Mouse (Mus musculus): ENCODE measurements around the gene Hist1h2ak.
"Not testable (repeated sequence)": the region's sequence is repeated elsewhere in the genome, so short reads cannot be mapped to it uniquely, and the experiment has no call there.

The Hist1h2ak gene

DNA sequence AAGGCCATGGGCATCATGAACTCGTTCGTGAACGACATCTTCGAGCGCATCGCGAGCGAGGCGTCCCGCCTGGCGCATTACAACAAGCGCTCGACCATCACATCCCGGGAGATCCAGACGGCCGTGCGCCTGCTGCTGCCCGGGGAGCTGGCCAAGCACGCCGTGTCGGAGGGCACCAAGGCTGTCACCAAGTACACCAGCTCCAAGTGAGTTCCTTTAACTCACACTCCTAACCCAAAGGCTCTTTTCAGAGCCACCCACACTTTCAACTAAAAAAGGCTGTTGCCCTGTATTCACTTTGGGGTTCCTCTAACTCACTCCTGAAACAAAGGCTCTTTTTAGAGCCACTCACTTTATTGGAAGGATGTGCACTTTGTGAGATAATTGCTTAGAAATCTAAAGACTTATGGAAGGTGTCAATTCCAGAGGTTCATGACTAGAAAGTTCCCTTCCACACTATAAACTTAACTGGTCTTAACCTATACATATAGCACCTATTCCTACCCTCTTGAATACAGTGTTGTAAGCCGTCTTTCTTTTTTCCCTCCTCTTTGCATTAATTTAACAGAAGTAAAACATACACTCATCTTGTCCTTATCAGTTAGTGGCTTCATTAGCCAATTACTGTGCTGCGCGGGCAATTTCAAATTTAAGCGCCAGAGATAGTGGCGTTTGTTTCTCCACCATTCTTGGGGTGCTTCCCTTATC, 821 bp upstream of the Hist1h2ak start:
- not testable (repeated sequence) for DNase-seq

DNA sequence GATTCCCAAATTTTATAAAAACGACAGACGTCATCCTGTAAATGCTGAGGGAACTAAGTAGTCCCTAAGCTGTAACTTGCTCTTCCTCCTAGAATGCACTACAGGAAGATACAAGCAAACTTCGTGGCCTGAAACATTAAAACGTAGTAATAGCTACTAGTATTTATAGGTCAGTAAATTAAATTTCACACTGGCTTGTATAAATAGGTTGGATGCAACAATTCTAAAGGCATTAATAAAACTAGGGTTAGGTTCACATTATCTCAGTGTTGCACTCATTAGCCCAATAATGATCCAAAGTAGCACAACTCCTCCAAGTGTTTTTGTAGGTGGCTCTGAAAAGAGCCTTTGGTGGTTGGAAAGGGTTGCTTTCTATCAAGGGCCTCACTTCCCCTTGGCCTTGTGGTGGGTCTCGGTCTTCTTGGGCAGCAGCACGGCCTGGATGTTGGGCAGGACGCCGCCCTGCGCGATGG, 540 bp downstream of the Hist1h2ak start:
- DNase-seq, result no peak

- no peak for DNase-seq
These were observed 1.3 kb downstream of the Hist1h2ak start for GRCm38 (mm10) chr13:21752356-21752755.

DNA sequence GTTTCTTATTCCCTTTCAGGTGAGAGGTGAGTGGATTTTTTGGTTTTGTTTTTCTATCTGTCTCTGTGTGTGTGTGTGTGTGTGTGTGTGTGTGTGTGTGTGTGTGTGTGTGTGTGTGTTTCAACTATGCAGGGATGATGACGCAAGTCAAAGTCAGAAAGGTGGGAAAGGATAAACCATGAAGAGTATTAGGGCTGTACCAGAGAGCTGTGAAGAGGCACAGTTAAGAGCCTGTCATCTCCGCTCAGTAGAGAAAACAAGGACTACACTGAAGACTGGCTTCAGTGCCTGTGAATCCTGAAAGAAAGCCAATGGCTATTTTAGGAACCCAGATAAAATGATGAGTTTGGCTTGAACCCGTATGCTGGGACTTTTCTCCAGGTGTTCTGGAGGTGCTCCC, 1.8 kb downstream of the Hist1h2ak start:
- DNase-seq, result no peak

DNA sequence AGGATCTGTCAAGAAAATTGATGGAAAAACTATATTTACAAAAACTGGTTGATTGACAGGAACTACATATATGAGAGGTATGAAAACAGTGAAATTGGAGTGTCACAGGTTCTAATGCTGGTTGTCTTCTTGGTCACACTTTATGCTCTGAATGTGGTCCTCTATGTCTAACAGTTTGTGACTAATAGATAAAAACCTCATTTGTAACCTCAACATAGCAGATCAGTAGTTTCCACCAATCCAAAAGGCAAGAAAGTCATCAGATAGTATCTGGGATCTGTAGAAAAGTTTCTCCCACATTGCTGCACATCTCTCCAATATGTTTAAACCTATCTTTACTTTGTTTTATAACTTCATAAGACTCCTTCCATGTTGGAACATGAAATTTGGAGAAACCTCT, 2.2 kb downstream of the Hist1h2ak start:
- DNase-seq, result no peak

DNA sequence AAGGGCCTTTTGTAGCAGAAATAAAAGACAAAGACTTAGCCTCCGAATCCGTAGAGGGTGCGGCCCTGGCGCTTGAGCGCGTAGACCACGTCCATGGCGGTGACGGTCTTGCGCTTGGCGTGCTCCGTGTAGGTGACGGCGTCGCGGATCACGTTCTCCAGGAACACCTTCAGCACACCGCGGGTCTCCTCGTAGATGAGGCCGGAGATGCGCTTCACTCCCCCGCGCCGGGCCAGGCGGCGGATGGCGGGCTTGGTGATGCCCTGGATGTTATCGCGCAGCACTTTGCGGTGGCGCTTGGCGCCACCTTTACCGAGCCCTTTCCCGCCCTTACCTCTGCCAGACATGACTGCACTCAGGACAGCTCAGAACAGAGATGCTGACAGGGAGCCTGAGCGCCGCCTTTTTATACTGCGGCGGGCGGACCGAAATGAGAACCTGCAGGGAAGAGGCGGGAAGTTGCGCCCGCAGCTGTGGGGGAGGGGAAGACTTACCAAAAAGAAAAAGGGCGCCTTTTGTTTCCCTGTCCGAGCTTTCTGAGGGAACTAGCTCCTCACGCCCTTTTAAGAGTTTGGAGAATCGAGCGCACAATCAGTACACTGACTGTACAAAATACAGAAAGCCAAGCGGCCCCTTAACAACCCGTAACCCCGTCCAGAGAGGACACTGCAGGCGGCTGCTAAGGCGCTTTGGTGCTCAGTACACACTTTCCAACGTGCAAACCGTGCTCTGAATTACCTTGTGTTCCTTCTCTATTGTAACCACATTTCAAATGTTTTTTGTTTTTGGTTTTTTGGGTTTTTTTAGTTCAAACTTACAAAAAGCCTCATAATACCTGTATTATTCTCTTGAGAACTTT, 3.2 kb downstream of the Hist1h2ak start, which contains the start of gene Hist1h4k:
Gene Hist1h4k, minus strand, starts transcription at position 347 of the 859 bp plus-strand sequence.
- peak; percentile 92 for DNase-seq

DNA sequence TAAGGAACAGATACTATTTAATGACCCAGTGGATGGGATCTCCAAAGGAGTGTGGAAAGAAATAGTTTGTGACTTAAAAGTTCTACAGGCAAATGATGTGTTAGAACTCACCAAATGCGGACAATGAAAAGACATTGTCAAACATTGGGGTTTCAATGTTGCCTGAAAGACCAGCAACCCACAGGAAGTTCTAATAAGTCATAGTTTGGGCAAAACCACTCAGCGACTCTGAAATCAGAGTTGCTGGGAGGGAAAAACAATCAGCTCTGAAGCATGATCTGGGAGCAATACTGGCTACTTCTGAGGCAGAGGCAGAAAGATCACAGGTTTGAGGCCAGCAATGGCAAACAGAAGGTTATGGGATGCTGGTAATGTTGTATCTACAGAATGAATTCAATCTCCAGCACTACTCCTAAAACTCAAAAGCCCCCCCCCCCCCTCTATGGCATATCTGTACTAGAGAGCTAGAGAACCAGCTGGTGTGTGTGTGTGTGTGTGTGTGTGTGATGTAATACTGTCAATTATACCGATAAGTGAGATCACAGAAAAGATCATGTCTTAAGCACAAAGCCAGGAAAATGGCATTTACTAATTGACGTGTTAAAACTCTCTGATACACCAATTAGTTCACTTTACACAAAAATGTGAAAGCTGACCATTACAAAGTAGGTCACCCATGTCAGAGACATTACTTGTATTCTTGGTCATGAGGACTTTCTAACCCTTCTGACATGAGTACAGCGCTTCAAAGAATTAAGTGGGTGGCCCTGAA, 4.1 kb downstream of the Hist1h2ak start:
- no peak for DNase-seq

GRCm38 (mm10) chr13:21745006-21745405, 8.6 kb downstream of the Hist1h2ak start:
- no peak for DNase-seq

DNA sequence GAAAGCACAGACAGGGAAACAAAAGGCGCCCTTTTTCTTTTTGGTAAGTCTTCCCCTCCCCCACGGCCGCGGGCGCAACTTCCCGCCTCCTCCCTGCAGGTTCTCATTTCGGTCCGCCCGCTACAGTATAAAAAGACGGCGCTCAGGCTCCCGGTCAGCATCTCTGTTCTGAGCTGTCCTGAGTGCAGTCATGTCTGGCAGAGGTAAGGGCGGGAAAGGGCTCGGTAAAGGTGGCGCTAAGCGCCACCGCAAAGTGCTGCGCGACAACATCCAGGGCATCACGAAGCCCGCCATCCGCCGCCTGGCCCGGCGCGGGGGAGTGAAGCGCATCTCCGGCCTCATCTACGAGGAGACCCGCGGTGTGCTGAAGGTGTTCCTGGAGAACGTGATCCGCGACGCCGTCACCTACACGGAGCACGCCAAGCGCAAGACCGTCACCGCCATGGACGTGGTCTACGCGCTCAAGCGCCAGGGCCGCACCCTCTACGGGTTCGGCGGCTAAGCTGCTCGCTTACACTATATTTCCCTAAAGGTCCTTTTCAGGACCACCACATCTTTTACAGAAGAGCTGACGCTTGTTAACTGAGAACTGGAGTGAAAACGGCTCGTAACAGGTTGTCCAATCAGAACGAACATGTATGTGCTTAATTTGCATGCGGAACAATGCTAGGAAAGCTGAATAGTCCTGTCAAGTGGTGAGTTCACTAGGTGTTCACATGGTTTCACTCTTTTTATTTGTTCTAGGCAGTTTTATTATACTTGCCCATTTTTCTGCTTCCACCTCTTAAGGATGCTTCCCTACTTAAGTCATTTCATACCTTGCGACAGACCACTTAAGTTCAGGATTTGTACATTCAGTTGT, 18.5 kb downstream of the Hist1h2ak start, which contains the start of gene Hist1h4j:
Gene Hist1h4j, plus strand, starts transcription at position 159 of the 862 bp plus-strand sequence.
- peak; percentile 74 for DNase-seq

- peak; percentile 71 for DNase-seq
These were observed 19.4 kb downstream of the Hist1h2ak start for GRCm38 (mm10) chr13:21734010-21734905.

- DNase-seq, result no peak
These were observed 20.2 kb downstream of the Hist1h2ak start for GRCm38 (mm10) chr13:21733466-21733865.

GRCm38 (mm10) chr13:21729544-21729943, 24.1 kb downstream of the Hist1h2ak start:
- DNase-seq, result no peak

DNA sequence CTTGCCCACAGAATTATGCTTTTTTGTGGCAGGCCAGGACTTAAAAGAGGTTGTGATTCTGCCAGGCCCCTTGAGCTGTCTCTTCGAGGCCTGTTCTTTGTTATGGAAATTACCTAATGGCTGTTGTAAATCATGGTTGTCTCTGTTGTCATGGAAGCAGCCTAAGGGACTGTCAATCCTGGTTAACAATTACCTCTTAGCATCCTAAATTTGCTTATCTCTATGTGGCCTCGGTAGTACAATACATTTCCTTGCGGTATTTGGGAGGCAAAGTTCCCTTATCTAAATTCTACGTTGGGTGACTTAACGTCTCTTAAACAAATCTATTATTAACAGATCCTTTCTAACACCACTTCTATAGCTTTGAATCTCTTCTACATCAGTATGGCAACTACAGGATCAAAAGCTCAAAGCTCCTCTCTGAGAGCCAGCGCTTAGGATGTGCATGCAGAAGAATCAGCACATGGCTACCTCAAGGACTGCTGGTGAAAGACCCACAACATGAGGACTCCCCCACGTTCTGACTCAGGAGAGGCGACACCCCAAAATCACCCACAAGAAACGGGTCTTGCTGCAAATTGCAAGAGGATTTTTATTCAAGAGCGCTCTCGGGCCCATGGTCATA, 25.6 kb downstream of the Hist1h2ak start:
- no peak for DNase-seq

- no peak for DNase-seq
These were observed 30.4 kb downstream of the Hist1h2ak start for GRCm38 (mm10) chr13:21722993-21723836.

DNA sequence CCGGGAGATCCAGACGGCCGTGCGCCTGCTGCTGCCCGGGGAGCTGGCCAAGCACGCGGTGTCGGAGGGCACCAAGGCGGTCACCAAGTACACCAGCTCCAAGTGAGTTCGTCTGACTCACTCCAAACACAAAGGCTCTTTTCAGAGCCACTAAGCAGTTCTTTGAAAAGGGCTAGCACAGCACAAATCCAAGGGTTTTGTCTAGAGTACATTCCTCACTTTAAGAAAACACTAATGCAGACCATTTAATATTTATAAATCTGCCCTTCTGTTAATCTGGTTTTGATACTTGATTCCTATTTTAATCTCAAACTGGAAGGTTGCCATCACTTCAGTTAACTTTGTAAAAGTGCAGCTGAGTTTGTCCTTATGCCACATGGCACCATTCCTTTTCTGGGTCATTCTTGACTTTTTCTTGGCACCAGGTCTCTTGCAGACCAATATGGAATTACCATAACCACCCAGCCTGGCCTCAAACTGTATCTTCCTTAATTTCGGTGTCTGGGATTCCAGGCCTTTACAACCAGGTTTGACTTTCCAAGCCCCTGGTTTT, 31.2 kb downstream of the Hist1h2ak start:
- no peak for DNase-seq

GRCm38 (mm10) chr13:21721757-21722372, 31.8 kb downstream of the Hist1h2ak start, which contains the start of gene Hist1h2bm:
TSS of gene Hist1h2bm (plus strand) at chr13:21722044.
- DNase-seq, result peak; percentile 64

GRCm38 (mm10) chr13:21721107-21721756, 32.4 kb downstream of the Hist1h2ak start:
- DNase-seq, result not testable (repeated sequence)
